Mouse (Mus musculus): ENCODE measurements around the gene Gm44511.
A peak's percentile ranks its signal among the peaks of the same experiment; 100 is the strongest.
"Not testable (repeated sequence)": the region's sequence is repeated elsewhere in the genome, so short reads cannot be mapped to it uniquely, and the experiment has no call there.

Gm44511 gene

GRCm38 (mm10) chr6:128759221-128759950, 66.7 kb downstream of the Gm44511 start:
- DNase-seq = no peak

DNA sequence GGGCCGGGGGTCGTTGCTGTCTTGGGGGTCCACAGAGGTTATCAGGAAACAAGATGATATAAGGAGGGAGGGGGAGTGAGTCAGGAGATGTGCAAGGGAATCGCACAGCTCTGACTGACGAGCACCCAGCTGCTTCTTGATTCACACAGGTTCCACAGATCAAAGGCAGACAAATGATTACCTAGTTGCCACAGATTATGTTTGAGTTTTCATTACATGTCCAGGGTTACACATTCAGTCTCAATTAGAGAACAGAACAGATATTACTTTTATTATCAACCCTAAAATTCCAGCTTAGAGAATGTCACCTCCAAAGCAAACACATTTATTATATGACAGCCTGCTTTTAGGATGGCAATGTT, 70.7 kb downstream of the Gm44511 start:
- not testable (repeated sequence) for DNase-seq

- not testable (repeated sequence) for DNase-seq
These were observed 71.2 kb downstream of the Gm44511 start for GRCm38 (mm10) chr6:128754748-128755401.

DNA sequence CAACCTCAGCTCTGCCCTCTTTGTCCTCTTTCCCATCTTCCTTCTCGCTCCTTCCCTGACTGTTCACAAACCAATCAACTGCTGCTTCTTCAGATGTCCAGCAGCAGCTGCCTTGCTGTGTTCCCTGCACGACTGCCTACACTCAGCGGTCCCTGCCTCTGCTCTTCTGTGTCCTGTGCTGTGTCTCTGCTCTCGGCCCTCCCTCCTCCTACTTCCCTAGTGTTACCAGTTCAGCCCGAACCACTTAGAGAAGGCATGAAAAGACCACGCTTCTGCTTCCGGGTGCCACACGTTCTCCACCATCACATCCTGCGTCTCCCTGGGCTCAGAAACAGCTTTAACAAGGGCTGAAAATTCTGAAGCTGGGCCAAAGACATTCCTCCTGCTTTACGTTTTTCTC, 71.8 kb downstream of the Gm44511 start:
- DNase-seq = not testable (repeated sequence)

DNA sequence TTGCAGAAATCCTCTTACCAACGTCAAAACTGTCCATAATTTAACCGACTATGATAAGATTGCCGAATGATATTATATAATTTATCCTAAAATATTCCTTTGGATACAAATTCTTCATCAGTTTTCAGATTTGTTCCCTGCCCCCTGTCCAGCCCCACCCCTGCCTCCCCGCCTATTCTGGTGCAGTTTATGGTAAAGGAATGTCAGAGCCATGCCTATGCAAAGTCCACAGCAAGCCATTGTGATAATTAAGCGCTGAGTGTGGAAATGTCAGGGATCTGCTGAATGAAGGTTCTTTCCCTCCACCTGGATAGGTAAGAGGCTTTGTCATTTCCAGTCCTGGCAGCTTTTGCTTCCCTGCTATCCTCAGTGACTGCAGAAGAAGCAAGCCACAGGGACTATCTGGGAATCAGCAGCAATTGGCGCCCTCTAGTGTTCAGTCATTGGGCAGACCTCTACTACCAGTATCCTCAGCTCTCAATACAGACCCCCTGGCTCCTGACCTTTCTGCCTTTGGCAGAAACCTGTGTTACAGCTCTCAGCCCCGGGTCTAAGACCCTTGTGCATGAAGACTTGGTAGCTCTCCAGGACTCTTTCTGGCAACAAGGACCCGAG, 72.4 kb downstream of the Gm44511 start:
- peak; percentile 57 for DNase-seq

GRCm38 (mm10) chr6:128747006-128747405, 79.1 kb downstream of the Gm44511 start:
- not testable (repeated sequence) for DNase-seq

DNA sequence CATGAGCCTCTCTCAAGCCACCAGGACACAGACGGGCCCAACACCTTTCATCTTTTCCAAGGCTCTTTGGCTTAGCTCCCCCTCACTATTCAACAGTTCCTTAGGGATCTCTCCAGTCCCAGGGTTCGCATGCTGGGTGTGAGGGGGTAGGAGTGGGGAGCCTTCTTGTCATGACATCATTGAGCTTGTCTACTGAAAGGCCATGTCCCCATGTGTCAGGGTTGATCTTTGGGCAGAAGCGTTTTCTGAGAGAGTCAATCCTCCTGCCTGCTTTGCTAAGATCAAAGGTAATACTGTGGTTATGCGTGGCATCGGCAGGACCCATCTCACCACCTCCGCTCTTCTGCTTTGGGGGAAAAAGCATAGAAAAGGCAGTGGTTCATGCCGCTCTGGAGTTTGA, 88.7 kb downstream of the Gm44511 start:
- no peak for DNase-seq

DNA sequence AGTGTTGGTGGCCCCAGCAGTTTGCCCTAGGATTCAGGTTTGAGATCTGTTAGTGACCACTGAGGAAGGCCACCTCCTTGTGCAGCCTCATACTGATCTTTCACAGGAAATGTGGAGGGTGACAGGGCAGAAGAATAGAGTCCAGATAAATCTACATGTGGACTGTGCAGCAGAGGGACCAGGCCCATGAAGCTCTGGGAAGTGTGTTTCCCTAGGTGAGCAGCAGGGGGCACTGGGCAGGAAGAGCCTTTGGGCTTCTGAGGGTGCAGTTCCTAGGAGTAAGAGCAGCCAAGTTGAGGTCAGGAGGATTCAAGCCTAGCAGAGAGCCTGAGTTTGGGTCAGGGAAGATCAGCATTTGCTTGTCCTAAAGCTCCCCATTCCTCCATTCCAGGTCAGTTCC, 90.0 kb downstream of the Gm44511 start:
- peak; percentile 10 for DNase-seq

GRCm38 (mm10) chr6:128734896-128735295, 91.2 kb downstream of the Gm44511 start:
- DNase-seq = no peak

- no peak for DNase-seq
These were observed 92.0 kb downstream of the Gm44511 start for GRCm38 (mm10) chr6:128733908-128734679.

- DNase-seq = no peak
These were observed 94.1 kb downstream of the Gm44511 start for GRCm38 (mm10) chr6:128732032-128732431.
